Mouse (Mus musculus) liver, adult 2 months (tissue): ENCODE measurements around the gene Gfra1. TPM values are rescaled to one million over a fixed set of nuclear protein-coding genes. Genes with fewer than 3 reads are reported as not detected.

Experiments
- DNase-seq: peaks from one replicate; pipeline ENCODE4 v3.0.0-alpha.2; 2011; ENCODE audit warnings: low read depth, low spot score; ENCODE audit errors: extremely low read depth
- H3K27ac ChIP-seq: fragments of 200-500 bp; replicated peaks from 2 replicates; pipeline ENCODE4 v1.5.1; 2012; ENCODE audit warnings: low read depth, mild to moderate bottlenecking, control low read depth, inconsistent platforms, low read length; ENCODE audit not compliant: insufficient read depth
- H3K27me3 ChIP-seq: fragments of 200-500 bp; 2 replicates; pipeline ENCODE4 v1.6.1; 2012; ENCODE audit warnings: mild to moderate bottlenecking, moderate library complexity, low read length, inconsistent platforms; ENCODE audit not compliant: control insufficient read depth, insufficient read depth
- H3K36me3 ChIP-seq: fragments of 200-500 bp; 2 replicates; pipeline ENCODE4 v1.6.1; 2012; ENCODE audit warnings: low read length, inconsistent platforms; ENCODE audit not compliant: control insufficient read depth, insufficient read depth
- H3K4me1 ChIP-seq: fragments of 200-500 bp; 2 replicates; pipeline ENCODE4 v1.6.1; 2011; ENCODE audit warnings: low read length; ENCODE audit not compliant: control insufficient read depth, insufficient read depth
- H3K4me3 ChIP-seq: fragments of 200-500 bp; 2 replicates; pipeline ENCODE4 v1.5.1; 2011; ENCODE audit warnings: low read depth, mild to moderate bottlenecking, control low read depth, low read length, moderate library complexity; ENCODE audit not compliant: insufficient read depth
- H3K79me2 ChIP-seq: fragments of 200-500 bp; 2 replicates; pipeline ENCODE4 v1.6.1; 2012; ENCODE audit warnings: inconsistent platforms, mild to moderate bottlenecking, low read length, moderate library complexity; ENCODE audit not compliant: control insufficient read depth, insufficient read depth
- H3K9ac ChIP-seq: fragments of 200-500 bp; 2 replicates; pipeline ENCODE4 v1.6.1; 2012; ENCODE audit warnings: low read depth, mild to moderate bottlenecking, control low read depth, inconsistent platforms, low read length
- CTCF ChIP-seq: fragments of 200-500 bp; IDR thresholded peaks from 2 replicates; pipeline ENCODE4 v1.5.1; 2011; ENCODE audit warnings: low read depth, low read length, control low read depth
- POLR2A ChIP-seq: fragments of 200-500 bp; IDR thresholded peaks from 2 replicates; pipeline ENCODE4 v1.6.1; 2011; ENCODE audit warnings: low read length, control low read depth; ENCODE audit not compliant: insufficient read depth; ENCODE audit errors: extremely low read depth
- WGBS: fragments of 180-500 bp; shearing (Covaris S2); methylation state at CpG from one replicate; pipeline ENCODE4 v1.1.7; 2018; 5-methylcytosine and 5-hydroxymethylcytosine counted together
- polyA plus RNA-seq: library from polyadenylated mRNA; depleted of rRNA; stranded (reverse); fragments of >200 nt; gene quantifications from 2 replicates; pipeline ENCODE4 v1.2.3, GENCODE M21; 2012
- total RNA-seq: library from RNA; depleted of rRNA; stranded (reverse); fragments of >200 nt; gene quantifications from 2 replicates; pipeline ENCODE4 v1.2.3, GENCODE M21; 2014

Gene Gfra1
- total and polyA plus RNA-seq, 2 experiments: 38.9 to 101 TPM

DNA sequence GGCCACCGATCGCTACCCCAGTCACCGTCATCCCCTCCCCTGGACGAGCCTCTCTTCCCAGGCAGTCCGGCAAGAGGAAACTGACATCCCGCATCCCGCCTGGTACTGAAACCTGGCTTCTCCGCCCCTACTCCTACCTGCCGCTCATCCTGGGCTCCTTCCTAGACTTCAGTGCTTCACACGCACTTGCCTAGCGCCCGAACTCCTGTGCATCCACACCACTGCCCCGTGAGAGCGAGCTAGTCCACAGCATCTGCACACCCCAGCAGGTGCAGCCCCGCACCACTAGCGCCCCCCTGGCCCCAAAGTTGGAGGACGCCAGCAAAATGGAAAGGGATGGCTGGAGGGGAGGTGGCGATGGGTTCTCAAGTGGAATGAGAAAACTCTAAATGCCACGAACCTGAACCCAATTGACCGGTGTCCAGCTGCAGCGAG, 631 bp downstream of the Gfra1 start:
- no peak for DNase-seq
- no peaks in the 10 kb centered on the region for H3K27me3 ChIP-seq
- H3K4me1 ChIP-seq: peaks cover 15% of the 10 kb centered on the region; the same call in 1 of the 2 replicates
- WGBS: 1% methylated on average over 21 of the region's 21 CpGs
- H3K79me2 ChIP-seq: peaks cover 21% of the 10 kb centered on the region
- peak overlapping the region; percentile 77 for H3K4me3 ChIP-seq
- peaks cover 23% of the 10 kb centered on the region for H3K36me3 ChIP-seq
- 0 out of 2 replicates have a peak, but pooled peaks have one; percentile 3 for TF ChIP-seq CTCF
- TF ChIP-seq POLR2A: no peak
- H3K27ac ChIP-seq: peak overlapping the region; percentile 96
- peak overlapping the region; percentile 98 for H3K9ac ChIP-seq

- Histone ChIP-seq H3K27ac (peak overlapping the region; percentile 96), H3K4me3 (peak overlapping the region; percentile 77), H3K27me3 (no peaks in the 10 kb centered on the region), H3K79me2 (peaks cover 21% of the 10 kb centered on the region), H3K9ac (peak overlapping the region; percentile 98), H3K36me3 (peaks cover 24% of the 10 kb centered on the region), H3K4me1 (peaks cover 15% of the 10 kb centered on the region; the same call in 1 of the 2 replicates)
- under 1% methylated on average over 61 of the region's 61 CpGs for WGBS
- peak; percentile 27; the same call in 1 of the 2 replicates for TF ChIP-seq CTCF
- 0 out of 2 replicates have a peak, but pooled peaks have one; percentile 10 for TF ChIP-seq POLR2A
- DNase-seq: peak; percentile 63
Measured at GRCm38 (mm10) chr19:58454261-58455060, 1.2 kb downstream of the Gfra1 start.

GRCm38 (mm10) chr19:58453581-58453980, 2.1 kb downstream of the Gfra1 start:
- peak overlapping the region; percentile 77 for H3K4me3 ChIP-seq
- H3K79me2 ChIP-seq: peaks cover 24% of the 10 kb centered on the region
- TF ChIP-seq CTCF (no peak), POLR2A (peak; percentile 89)
- peaks cover 15% of the 10 kb centered on the region; the same call in 1 of the 2 replicates for H3K4me1 ChIP-seq
- H3K27ac ChIP-seq: peak overlapping the region; percentile 96
- H3K9ac ChIP-seq: peak overlapping the region; percentile 98
- peak; percentile 83 for DNase-seq
- no peaks in the 10 kb centered on the region for H3K27me3 ChIP-seq
- WGBS: under 1% methylated on average over 22 of the region's 22 CpGs
- peaks cover 33% of the 10 kb centered on the region for H3K36me3 ChIP-seq

DNA sequence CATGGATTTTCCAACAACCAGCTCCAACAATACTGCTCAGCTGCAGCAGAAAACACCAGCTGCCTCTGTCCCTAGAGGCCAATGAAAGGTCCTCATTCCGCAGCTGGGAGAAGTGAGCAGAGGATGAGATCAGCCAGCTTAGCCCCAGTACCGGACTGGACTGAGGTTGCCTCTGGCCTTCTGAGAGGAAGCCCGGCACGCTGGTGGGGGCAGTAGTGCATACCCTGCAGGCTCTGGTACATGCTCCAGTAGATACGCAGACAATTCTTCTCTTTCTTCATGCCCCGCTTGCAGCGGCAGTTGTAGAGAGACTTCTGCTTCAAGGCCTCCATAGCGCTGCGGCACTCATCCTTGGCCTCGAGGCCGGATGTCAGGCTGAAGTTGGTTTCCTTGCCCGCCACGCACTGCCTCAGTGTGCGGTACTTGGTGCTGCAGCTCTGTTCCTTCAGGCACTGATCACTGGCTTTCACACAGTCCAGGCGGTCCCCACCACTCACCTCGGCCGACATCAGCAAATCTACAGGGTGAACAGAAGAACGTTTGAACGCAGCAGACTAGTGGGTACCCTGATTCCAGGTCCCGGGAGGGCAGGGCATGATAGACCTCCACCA, 2.7 kb downstream of the Gfra1 start:
- no peaks in the 10 kb centered on the region for H3K27me3 ChIP-seq
- peak overlapping the region; percentile 77 for H3K4me3 ChIP-seq
- peaks cover 37% of the 10 kb centered on the region for H3K36me3 ChIP-seq
- peak overlapping the region; percentile 73 for H3K9ac ChIP-seq
- TF ChIP-seq CTCF (no peak), POLR2A (no peak)
- H3K79me2 ChIP-seq: peaks cover 26% of the 10 kb centered on the region
- 20% methylated on average over 20 of the region's 20 CpGs for WGBS
- no peak for DNase-seq
- H3K4me1 ChIP-seq: peaks cover 15% of the 10 kb centered on the region; the same call in 1 of the 2 replicates
- H3K27ac ChIP-seq: peak overlapping the region; percentile 47

DNA sequence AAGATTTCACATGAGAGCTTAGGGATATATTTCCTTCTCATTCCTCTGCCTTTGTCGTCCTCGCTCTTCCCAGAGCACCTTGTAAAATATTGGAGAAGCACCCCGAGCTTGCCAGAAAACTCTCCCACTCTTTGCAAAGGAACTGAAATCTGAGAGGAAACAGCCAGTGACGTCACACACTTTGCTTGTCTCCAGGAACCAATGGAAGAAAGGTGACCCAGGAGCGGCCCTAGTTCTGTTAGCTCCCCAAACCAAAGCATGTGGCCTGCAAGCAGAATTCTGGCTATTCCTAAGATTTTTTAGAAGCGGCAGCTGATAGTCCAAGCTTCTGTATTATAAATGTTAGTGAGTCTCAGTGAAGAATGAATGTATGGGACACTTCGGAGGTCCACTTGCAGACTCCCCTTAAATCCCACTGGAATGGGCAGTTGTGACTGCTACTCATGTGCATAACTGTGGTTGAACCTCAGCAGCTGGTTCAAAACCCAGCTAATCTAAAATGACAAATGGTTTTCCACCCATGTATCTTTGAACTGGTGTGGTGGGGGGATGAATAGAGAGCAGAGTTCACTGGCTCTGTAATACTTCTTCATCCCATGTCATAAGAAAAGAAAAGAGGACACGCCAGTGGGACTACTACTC, 3.4 kb downstream of the Gfra1 start:
- no peak for TF ChIP-seq POLR2A
- TF ChIP-seq CTCF: no peak
- Histone ChIP-seq H3K4me1 (peaks cover 15% of the 10 kb centered on the region; the same call in 1 of the 2 replicates), H3K36me3 (peaks cover 41% of the 10 kb centered on the region), H3K27ac (no peak overlapping the region), H3K79me2 (peaks cover 26% of the 10 kb centered on the region), H3K9ac (no peak overlapping the region), H3K4me3 (no peak overlapping the region), H3K27me3 (no peaks in the 10 kb centered on the region)
- no peak for DNase-seq
- WGBS: 78% methylated on average over 8 of the region's 8 CpGs
